Mouse (Mus musculus): Measurements from ENCODE around the gene Cbwd1.

- no peak for TF ChIP-seq ZNF384 (IDR thresholded peaks at IDR 0.05; ENCODE audit: low read depth, low read length)
- TF ChIP-seq MAFK (IDR thresholded peaks at IDR 0.05; ENCODE audit: insufficient read depth, low read depth, low read length): no peak
- TF ChIP-seq ZC3H11A (IDR thresholded peaks at IDR 0.05; ENCODE audit: borderline replicate concordance, low read depth, low read length): no peak
- TF ChIP-seq CHD2 (IDR thresholded peaks at IDR 0.05; ENCODE audit: low read depth, low read length): no peak
- no peak for TF ChIP-seq HCFC1 (IDR thresholded peaks at IDR 0.05; ENCODE audit: borderline replicate concordance, insufficient read depth, low read length)
Measured at GRCm38 (mm10) chr19:24998561-24998960, 37.2 kb upstream of the Cbwd1 start.

Measured in ES-E14 (cell line).